In the genomic region with DNA sequence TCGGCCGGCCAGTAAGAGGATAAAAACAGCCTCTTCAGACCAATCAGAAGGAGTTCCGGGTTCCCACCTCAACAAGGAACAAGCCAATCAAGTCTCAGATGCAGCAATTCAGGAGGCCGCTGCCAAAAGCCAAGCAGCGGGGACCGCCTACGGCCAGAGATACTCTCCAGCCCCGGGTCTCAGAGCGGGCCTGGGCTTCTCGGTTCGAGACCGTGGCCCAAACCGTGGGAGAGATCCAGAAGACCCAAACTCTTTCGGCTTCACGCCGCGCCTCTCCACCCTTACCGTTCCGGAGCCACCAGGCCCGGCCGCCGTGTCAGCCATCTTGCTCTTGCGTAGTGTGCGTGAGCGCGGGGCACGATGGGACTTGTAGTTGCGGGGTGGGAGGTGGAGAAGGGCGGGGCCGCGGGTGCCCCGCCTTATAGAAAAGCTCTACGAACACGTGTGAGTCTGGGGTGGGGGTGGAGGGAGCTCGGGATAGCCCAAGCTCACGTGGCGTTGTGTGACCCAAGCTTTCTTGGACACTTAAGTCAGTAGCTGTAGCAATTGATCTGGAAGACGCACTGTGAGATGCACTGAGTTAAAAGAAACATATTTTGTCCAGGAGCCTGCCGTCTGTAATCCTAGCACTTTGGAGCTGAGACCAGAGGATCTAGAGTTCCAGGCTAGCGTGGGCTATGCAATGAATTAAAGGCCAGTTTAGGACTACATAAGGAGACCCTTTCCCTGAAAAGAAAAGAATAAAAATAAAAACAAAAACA, we compare ENCODE assay signal across 8 mouse cellular contexts. TPM values are rescaled to one million over a fixed set of nuclear protein-coding genes. Genes with fewer than 3 reads are reported as not detected.
DNase-seq lines count a peak whose midpoint lies in the region; ATAC-seq lines count a peak whose summit lies in the region.

Taf8 (minus strand) TSS at position 347 of the 761 bp plus-strand sequence.

- H3K36me3 ChIP-seq in hindbrain, embryonic 12.5 days: peaks cover 18% of the 10 kb centered on the region

- no peaks in the 10 kb centered on the region for H3K27me3 ChIP-seq in hindbrain, embryonic 12.5 days

- DNase-seq in NIH3T3 (ENCODE audit: low read depth): peak; percentile 97
- peak; percentile 95 to 96 for DNase-seq in cerebellum, postnatal 10 days
- DNase-seq in frontal cortex, postnatal 10 days (ENCODE audit: low spot score in 2 of 2): peak; percentile 82 to 91
- DNase-seq in layer of hippocampus, postnatal 14 days (ENCODE audit: low spot score in 2 of 2): peak; percentile 91 to 97
- peak; percentile 92 for DNase-seq in lung, postnatal 14 days
- DNase-seq in retina, adult 2 months (ENCODE audit: low read depth, low spot score): peak; percentile 81
- DNase-seq in thymus, postnatal 36 days: peak; percentile 93 to 94

- H3K27ac ChIP-seq in hindbrain, embryonic 12.5 days: peak within 1 kb of the TSS; percentile 50

- peak within 1 kb of the TSS; percentile 51 for H3K4me3 ChIP-seq in hindbrain, embryonic 12.5 days

- H3K4me2 ChIP-seq in hindbrain, embryonic 12.5 days (replicated peaks): peak within 1 kb of the TSS; percentile 87

- ATAC-seq in hindbrain, embryonic 12.5 days (ENCODE audit: low FRiP score): peak; percentile 96

- H3K9ac ChIP-seq in hindbrain, embryonic 12.5 days: peak within 1 kb of the TSS; percentile 63

- H3K4me1 ChIP-seq in hindbrain, embryonic 12.5 days: peaks cover 21% of the 10 kb centered on the region

- WGBS in hindbrain, embryonic 12.5 days: 2% methylated on average over 36 of the region's 40 CpGs

- H3K9me3 ChIP-seq in hindbrain, embryonic 12.5 days (replicated peaks): no peaks in the 10 kb centered on the region

RNA-seq across cellular contexts. Expression of gene Taf8, which starts in this region (rescaled TPM):
- polyA plus RNA-seq in hindbrain, embryonic 12.5 days (2016; fragmentation: Nextera tagmentation; extraction: Ambion mirVana): 27.5 and 29.5 TPM in 2 replicates
- 10 to 100 TPM; 14.8 to 16.4 TPM for total RNA-seq in layer of hippocampus, postnatal 14 days (2021)

Comparison
In these comparisons a context has a peak if more than half of its experiments do, and no peak if none do; other contexts are left out.
1. Peak in every context shown above with its lines: DNase-seq, ATAC-seq, H3K4me3 ChIP-seq and H3K27ac ChIP-seq.